Mouse (Mus musculus) liver, embryonic 14.5 days (tissue): ENCODE results near the gene Limk1.

Experiments used
- CTCF ChIP-seq: IDR thresholded peaks from 2 replicates; pipeline ENCODE4 v1.5.1; 2016; ENCODE audit warnings: antibody characterized with exemption, low read depth, control low read depth
- EP300 ChIP-seq: IDR thresholded peaks from 2 replicates; pipeline ENCODE4 v1.6.1; 2016; ENCODE audit warnings: antibody characterized with exemption, low read depth

DNA sequence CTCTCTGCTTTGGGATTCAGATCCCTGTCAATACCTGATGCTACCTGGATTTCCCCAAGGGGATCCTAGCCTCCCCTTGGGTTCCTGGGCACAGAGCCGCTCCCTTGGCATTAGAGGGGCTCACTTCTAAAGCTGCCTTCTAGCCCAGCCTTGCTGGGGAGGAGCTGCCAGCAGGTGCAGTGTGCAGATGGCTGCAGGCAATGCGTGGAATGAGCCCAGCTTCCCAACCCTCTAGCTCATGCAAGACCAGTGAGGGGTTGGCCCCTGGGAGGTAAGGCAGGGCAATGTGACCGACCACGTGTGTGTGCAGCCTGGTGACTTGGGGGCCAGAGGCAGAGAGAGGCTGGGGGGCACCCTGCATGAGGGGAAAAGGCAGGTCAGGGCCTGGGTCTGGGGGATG, 31.7 kb downstream of the Limk1 start:
- TF ChIP-seq CTCF: no peak
- TF ChIP-seq EP300: no peak
